Mouse (Mus musculus) bone marrow macrophage, adult 2 months (primary cell): ENCODE measurements around the gene Crhbp.

Experiments
- CTCF ChIP-seq: IDR thresholded peaks from 2 replicates; pipeline ENCODE4 v1.5.1; 2012; ENCODE audit warnings: low read depth, mild to moderate bottlenecking, low read length, moderate library complexity
- POLR2A ChIP-seq: IDR thresholded peaks from 2 replicates; pipeline ENCODE4 v1.6.1; 2012; ENCODE audit warnings: mild to moderate bottlenecking, low read depth, low read length, borderline replicate concordance

GRCm38 (mm10) chr13:95477173-95477572 is 32.4 kb upstream of the Crhbp start:
- TF ChIP-seq CTCF (no peak), POLR2A (no peak)
